Mouse (Mus musculus): ENCODE measurements around the gene Hecw1.
A peak's percentile ranks its signal among the peaks of the same experiment; 100 is the strongest.
"Not testable (repeated sequence)": the region's sequence is repeated elsewhere in the genome, so short reads cannot be mapped to it uniquely, and the experiment has no call there.

Hecw1 gene

DNA sequence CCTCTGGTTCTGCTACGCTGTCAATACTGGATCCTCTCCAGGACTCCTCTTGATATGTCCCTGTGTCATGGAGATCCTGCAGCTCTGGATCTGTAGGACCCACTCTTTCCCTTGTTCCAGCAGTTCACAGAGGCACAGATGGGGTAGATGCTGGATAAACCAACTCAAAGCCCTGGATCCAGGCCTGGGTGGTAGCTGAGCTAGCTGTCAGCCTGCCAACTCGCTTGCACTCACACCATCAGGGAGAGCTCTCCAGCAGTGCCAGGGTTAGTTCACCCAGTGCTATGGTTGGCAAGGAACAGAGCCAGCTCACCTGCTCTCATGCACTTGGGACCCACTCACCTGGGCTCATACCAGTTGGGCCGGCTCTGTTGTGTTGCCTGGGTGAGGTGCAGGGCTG is 157.5 kb downstream of the Hecw1 start:
- no peak for DNase-seq (ENCODE audit: low read depth)

DNA sequence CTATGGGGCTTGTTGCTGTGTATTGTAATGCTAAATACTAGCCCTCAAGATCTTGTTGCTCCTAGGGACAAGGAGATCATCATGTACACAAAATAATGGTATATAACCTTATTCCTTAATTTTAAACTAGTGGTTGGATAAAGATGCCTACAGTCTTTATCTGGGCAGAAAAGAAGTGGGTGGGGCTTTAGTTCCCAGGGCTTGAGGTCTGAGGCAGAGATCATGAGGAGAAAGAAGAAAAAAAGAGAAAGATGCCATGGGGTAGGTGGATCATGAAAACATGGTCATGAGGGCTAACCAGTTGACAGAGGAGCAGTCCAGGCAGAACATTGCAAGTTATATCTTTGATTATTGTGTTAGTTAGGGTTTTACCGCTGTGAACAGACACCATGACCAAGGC is 195.8 kb downstream of the Hecw1 start:
- DNase-seq (ENCODE audit: low read depth), result no peak

DNA sequence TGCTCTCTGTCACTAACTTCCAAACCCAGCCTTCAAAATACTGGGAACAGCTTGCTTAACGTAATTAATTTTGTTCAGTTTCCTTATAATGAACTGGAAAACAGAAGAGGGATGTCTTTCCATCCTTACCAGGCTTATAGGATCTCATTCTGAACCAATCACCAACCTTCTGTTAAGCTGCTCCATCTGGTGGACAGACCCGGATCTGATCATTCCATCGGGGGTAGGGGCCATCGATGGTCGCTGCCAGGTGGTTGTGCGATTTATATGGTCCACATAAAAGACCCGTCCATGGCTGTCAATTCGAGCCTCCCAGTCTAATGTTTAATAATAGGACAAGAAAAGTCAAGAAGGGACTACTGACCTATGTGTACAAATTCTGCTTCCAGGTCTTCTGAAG is 216.4 kb downstream of the Hecw1 start:
- peak; percentile 10 for DNase-seq (ENCODE audit: low read depth)

DNA sequence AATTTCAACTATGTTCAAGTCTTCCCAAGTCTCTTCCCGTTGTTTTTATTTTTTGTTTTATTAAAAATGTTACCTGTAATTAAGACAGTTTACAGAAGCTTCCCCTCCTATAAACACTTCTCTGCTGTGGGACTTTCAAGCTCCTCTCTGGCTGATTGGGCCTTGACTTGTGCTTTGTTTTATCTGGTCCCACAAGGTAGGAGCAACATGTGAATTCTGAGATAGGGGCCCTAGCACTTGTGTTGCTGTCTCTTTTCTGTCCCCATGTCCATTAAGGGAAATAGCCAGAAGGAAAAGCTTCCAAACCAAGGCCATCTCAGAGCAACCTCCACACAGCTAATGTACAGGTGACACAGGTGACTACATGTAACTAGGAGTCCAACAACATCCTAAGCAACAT is 218.9 kb downstream of the Hecw1 start:
- no peak for DNase-seq (ENCODE audit: low read depth)

DNA sequence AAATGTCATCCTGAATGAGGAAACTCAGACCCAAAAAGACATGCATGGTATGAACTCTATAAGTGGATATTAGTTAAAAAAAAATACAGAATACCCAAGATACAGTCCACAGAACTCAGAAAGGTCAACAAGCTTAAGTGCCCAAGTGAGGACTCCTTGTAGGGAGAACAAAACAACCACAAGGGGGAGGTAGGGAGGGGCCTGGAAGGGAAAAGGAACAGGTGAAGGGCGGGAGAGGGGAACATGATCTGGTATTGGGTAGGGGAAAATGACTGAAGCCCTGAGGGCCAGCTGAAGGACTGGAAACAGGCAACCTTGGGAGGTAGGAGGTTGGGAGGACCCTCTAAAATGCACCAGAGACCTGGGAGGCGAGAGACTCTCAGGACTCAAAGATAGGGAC is 220.1 kb downstream of the Hecw1 start:
- no peak for DNase-seq (ENCODE audit: low read depth)

DNA sequence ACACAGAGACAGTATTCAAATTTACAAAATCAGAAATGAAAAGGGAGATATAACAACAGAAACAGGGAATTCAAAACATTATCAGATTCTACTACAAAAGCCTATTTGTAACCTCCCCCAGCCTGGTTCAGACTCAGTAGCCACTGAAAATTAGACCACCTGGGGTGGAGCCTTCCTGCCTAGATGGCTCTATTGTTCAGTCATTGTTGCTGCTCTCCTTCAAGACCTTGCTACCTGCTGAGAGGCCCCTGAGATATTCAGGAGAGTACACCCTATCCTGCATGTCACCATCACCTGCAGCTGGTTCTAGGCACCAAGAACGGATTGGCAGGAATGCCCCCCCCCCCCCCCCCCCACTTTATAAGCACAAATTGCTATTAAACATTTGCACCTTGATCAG is 233.0 kb downstream of the Hecw1 start:
- DNase-seq (ENCODE audit: low read depth), result no peak

DNA sequence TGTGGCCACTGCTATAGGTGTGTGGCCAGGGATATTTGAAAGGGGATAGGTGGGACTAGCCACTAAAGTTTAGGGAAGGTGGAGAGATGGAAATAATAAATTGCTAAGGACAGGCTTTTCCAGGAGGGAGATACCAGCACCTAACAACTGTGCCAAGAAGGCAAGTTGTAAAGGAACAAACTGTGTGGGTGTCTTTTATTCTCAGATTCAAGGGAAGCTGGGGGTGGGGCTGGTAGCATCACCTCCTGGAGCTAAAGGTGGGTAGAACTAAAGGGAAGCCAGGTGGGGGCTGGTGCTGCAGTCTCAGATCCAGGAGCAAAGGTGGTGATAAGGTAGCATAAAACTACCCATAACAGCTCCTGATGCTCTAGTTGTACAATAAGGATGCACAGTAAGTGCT is 251.6 kb downstream of the Hecw1 start:
- no peak for DNase-seq (ENCODE audit: low read depth)

DNA sequence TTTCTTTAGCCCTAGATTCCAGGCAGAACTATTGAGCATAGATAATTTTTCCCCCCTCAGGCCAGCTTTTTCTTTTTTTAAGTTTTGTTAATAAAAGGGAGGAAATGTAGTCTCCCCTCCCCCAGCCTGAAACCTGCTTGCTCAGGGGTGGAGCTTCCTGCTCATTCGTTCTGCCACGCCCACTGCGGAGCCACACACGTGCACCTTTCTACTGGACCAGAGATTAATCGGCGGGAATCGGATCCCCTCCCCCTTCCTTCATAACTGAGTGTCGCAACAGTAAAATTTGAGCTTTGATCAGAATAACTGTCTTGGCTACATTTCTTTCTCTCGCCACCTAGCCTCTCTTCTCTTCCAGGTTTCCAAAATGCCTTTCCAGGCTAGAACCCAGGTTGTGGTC is 262.1 kb downstream of the Hecw1 start:
- not testable (repeated sequence) for DNase-seq (ENCODE audit: low read depth)

DNA sequence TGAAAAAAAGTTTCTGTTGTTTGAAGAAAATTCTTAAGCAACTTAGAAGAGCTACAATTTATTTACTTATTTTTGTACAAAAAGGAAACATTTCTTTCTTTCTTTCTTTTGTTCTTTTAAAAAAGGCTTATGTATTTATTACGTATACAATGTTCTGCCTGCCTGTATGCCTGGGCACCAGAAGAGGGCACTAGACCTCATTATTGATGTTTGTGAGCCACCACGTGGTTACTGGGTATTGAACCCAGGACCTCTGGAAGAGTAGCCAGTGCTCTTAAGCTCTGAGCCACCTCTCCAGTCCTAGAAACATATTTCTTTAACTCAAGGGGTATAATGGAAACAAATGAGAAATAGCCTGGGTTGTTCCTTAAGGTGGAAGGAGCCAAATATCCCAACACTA is 277.1 kb downstream of the Hecw1 start:
- DNase-seq (ENCODE audit: low read depth), result no peak

DNA sequence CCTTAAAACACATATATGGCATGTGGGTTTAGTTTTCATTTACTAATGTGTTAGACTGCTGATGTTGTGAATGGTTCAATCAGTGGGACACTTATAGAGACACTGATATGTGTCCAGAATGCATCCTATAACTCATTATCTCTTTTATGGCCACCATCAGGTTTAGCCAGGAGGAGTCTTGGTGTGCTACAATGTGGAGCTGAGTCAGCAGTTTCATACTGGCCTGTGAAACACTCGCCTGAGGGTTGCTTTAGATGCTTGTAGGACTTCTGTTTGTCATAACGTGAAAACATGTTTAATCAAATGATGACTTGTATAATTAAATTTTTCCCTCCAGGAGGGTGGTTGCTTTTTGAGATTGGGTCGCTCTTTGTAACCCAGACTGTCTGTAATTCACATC is 343.4 kb downstream of the Hecw1 start:
- no peak for DNase-seq (ENCODE audit: low read depth)

DNA sequence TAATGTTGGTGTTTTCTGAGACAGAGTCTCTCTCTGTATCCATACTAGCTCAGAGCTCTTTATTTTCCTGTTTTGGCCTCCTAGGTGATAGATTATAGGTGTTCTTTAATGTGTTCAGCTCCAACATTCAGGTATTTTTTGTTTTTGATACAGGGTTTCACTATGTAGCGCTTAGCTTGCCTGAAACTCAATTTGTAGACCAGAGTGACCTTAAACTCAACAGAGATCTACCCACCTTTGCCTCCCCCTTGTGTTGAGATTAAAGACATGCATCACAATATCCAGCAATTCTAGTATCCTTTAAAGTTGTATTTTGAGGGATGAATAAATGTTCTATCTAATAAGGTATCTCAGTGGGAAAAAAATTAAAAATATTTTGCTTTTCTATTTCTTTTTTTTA is 345.0 kb downstream of the Hecw1 start:
- peak; percentile 21 for DNase-seq (ENCODE audit: low read depth)

Measured in naive thymus-derived CD4-positive, alpha-beta T cell, adult 2 months (primary cell).